Mouse (Mus musculus): ENCODE data around the gene Ess2. TPM values are rescaled to one million over a fixed set of nuclear protein-coding genes. Genes with fewer than 3 reads are reported as not detected.

Ess2 gene
- total and polyA plus RNA-seq, 3 experiments, result 31.1 to 37.0 (median 33.1) TPM

DNA sequence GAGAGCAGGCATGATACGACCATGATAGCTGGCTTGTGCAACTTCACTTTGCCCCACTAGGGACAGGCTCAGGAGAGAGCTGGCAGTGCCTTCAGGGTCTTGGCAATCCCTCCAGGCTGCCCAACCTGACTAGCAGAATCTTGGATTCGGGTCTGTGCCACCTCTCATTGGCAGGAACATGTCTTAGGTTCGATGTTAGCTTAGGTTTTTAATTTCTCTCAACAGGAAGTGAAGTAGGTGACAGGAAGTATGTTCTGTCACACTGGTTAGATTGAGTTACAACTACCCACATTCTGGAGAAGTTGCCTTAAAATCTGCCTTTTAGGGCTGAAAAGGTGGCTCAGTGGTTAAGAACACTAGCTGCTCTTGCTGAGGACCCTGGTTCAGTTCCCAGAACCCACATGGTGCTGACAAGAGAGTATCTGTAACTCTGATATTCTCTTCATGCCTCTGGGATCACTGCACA lies 23.3 kb upstream of the Ess2 start:
- no peak overlapping the region for H3K4me3 ChIP-seq (replicated peaks in 1 of 3; ENCODE audit: low read depth in 2 of 3, low read length in 2 of 3, poor library complexity in 1 of 3)
- DNase-seq (ENCODE audit: extremely low read depth), result no peak
- in situ Hi-C loops (cut with MboI; ENCODE audit: low pct_ligation_motif_present, low pct_unique_long_range_greater_than_20kb, low sequenced_read_pairs), result no loop called here
- dilution Hi-C loops (cut with MboI; ENCODE audit: extremely low pct_ligation_motif_present, extremely low pct_unique_long_range_greater_than_20kb, low sequenced_read_pairs), result no loop called here
- H3K27ac ChIP-seq (ENCODE audit: insufficient read depth, low read depth), result no peak overlapping the region
- no peaks in the 10 kb centered on the region for H3K79me2 ChIP-seq (replicated peaks; ENCODE audit: control insufficient read depth, extremely low read depth, insufficient read depth, poor library complexity, severe bottlenecking)
- no peak overlapping the region for H3K9ac ChIP-seq (ENCODE audit: insufficient read depth, low read depth)
- peaks cover 47% of the 10 kb centered on the region for H3K27me3 ChIP-seq (replicated peaks)
- H3K9me3 ChIP-seq (replicated peaks; ENCODE audit: low read length), result no peaks in the 10 kb centered on the region
- TF ChIP-seq POLR2AphosphoS2 (IDR thresholded peaks at IDR 0.05; ENCODE audit: low read depth, low read length) (no peak), JUND (conservative IDR thresholded peaks at IDR 0.05; ENCODE audit: low read depth, low read length) (no peak), NELFE (IDR thresholded peaks at IDR 0.05; ENCODE audit: low read depth, low read length) (no peak), HCFC1 (IDR thresholded peaks at IDR 0.05; ENCODE audit: low read depth, low read length) (no peak), GABPA (IDR thresholded peaks at IDR 0.05; ENCODE audit: insufficient replicate concordance, low read depth, low read length) (no peak), ZNF384 (IDR thresholded peaks at IDR 0.05; ENCODE audit: low read depth, low read length) (no peak), JUN (IDR thresholded peaks at IDR 0.05; ENCODE audit: insufficient read depth, low read depth, low read length) (no peak), ZKSCAN1 (IDR thresholded peaks at IDR 0.05; ENCODE audit: borderline replicate concordance, low read depth, low read length) (no peak), POLR2A (IDR thresholded peaks at IDR 0.05; ENCODE audit: low read depth, low read length) (no peak), CHD2 (IDR thresholded peaks at IDR 0.05; ENCODE audit: low read length) (no peak), ELF1 (IDR thresholded peaks at IDR 0.05; ENCODE audit: low read depth, low read length) (no peak), SIN3A (IDR thresholded peaks at IDR 0.05; ENCODE audit: low read length) (no peak), TCF12 (IDR thresholded peaks at IDR 0.05; ENCODE audit: low read depth, low read length) (no peak), MXI1 (IDR thresholded peaks at IDR 0.05; ENCODE audit: low read depth, low read length) (no peak), SMC3 (IDR thresholded peaks at IDR 0.05; ENCODE audit: low read depth, low read length) (no peak)
- peaks cover 0 to 12% of the 10 kb centered on the region in 2 experiments; a peak in 2 of 4 replicates for H3K4me1 ChIP-seq (ENCODE audit: control insufficient read depth in 1 of 2, insufficient read depth in 2 of 2)
- no peak overlapping the region for H3K4me2 ChIP-seq (ENCODE audit: insufficient read depth, low read depth, poor library complexity, severe bottlenecking)
- no peaks in the 10 kb centered on the region for H3K36me3 ChIP-seq (replicated peaks in 1 of 2; ENCODE audit: control insufficient read depth in 1 of 2, insufficient read depth in 1 of 2, low read length in 1 of 2)

- Histone ChIP-seq H3K79me2 (replicated peaks; ENCODE audit: control insufficient read depth, extremely low read depth, insufficient read depth, poor library complexity, severe bottlenecking) (no peaks in the 10 kb centered on the region), H3K27me3 (replicated peaks) (peaks cover 47% of the 10 kb centered on the region), H3K9ac (ENCODE audit: insufficient read depth, low read depth) (no peak overlapping the region), H3K4me1 (ENCODE audit: control insufficient read depth in 1 of 2, insufficient read depth in 2 of 2) (peaks cover 0 to 15% of the 10 kb centered on the region in 2 experiments; a peak in 2 of 4 replicates), H3K4me3 (replicated peaks in 1 of 3; ENCODE audit: low read depth in 2 of 3, low read length in 2 of 3, poor library complexity in 1 of 3) (no peak overlapping the region), H3K27ac (ENCODE audit: insufficient read depth, low read depth) (no peak overlapping the region), H3K9me3 (replicated peaks; ENCODE audit: low read length) (no peaks in the 10 kb centered on the region), H3K36me3 (replicated peaks in 1 of 2; ENCODE audit: control insufficient read depth in 1 of 2, insufficient read depth in 1 of 2, low read length in 1 of 2) (no peaks in the 10 kb centered on the region), H3K4me2 (ENCODE audit: insufficient read depth, low read depth, poor library complexity, severe bottlenecking) (no peak overlapping the region)
- no peak for TF ChIP-seq USF1 (IDR thresholded peaks at IDR 0.05; ENCODE audit: low read depth, low read length)
- TF ChIP-seq JUN (IDR thresholded peaks at IDR 0.05; ENCODE audit: insufficient read depth, low read depth, low read length), result no peak
- no peak for TF ChIP-seq ZMIZ1 (IDR thresholded peaks at IDR 0.05; ENCODE audit: low read depth, low read length)
- no peak for TF ChIP-seq CHD1 (IDR thresholded peaks at IDR 0.05; ENCODE audit: low read depth, low read length)
- TF ChIP-seq PAX5 (IDR thresholded peaks at IDR 0.05; ENCODE audit: low read length), result no peak
- no peak for TF ChIP-seq MAZ (IDR thresholded peaks at IDR 0.05; ENCODE audit: low read depth, low read length)
- no peak for TF ChIP-seq RAD21 (IDR thresholded peaks at IDR 0.05; ENCODE audit: low read depth, low read length)
- no peak for TF ChIP-seq KAT2A (IDR thresholded peaks at IDR 0.05; ENCODE audit: insufficient replicate concordance, low read length)
- no peak for TF ChIP-seq MAX (IDR thresholded peaks at IDR 0.05; ENCODE audit: low read length)
- TF ChIP-seq EP300 (IDR thresholded peaks at IDR 0.05; ENCODE audit: low read length), result no peak
- in situ Hi-C loops (cut with MboI; ENCODE audit: low pct_ligation_motif_present, low pct_unique_long_range_greater_than_20kb, low sequenced_read_pairs), result no loop called here
- DNase-seq (ENCODE audit: extremely low read depth), result no peak
- dilution Hi-C loops (cut with MboI; ENCODE audit: extremely low pct_ligation_motif_present, extremely low pct_unique_long_range_greater_than_20kb, low sequenced_read_pairs), result no loop called here
These were observed 22.7 kb upstream of the Ess2 start for GRCm38 (mm10) chr16:17933594-17934444.

Measured in CH12.LX (cell line).